Mouse (Mus musculus): ENCODE results near the gene Galnt4. TPM values are rescaled to one million over a fixed set of nuclear protein-coding genes. Genes with fewer than 3 reads are reported as not detected.

Galnt4 gene
- polyA plus RNA-seq, 1 experiment from 2014 or later: 2.7 TPM

- Histone ChIP-seq H3K9ac (no peak overlapping the region), H3K27ac (replicated peaks) (no peak overlapping the region), H3K27me3 (no peaks in the 10 kb centered on the region), H3K36me3 (replicated peaks) (no peaks in the 10 kb centered on the region), H3K4me3 (replicated peaks) (no peak overlapping the region), H3K4me2 (no peak overlapping the region), H3K4me1 (replicated peaks) (no peaks in the 10 kb centered on the region), H3K9me3 (replicated peaks) (no peaks in the 10 kb centered on the region)
- ATAC-seq (ENCODE audit: insufficient read depth): no peak
- WGBS (ENCODE audit: insufficient replicate concordance): 38% methylated on average over 8 of the region's 8 CpGs
These were observed 54.1 kb downstream of the Galnt4 start for GRCm38 (mm10) chr10:99161987-99162582.

Other genes with a start within 250 kb of the Galnt4 start
- gene Atp2b1, start 193.8 kb upstream of the Galnt4 start, polyA plus RNA-seq (2015; fragmentation: Nextera tagmentation; extraction: Ambion mirVana): 30.9 and 33.3 TPM in 2 replicates
- 5.0 and 5.8 TPM in 2 replicates for gene Poc1b, start 1.1 kb upstream of the Galnt4 start, polyA plus RNA-seq (2015; fragmentation: Nextera tagmentation; extraction: Ambion mirVana)
- not detected in 2 replicates for gene Phxr2, start 18.2 kb downstream of the Galnt4 start, polyA plus RNA-seq (2015; fragmentation: Nextera tagmentation; extraction: Ambion mirVana)
- 19.1 and 25.6 TPM in 2 replicates for gene Dusp6, start 155.1 kb downstream of the Galnt4 start, polyA plus RNA-seq (2015; fragmentation: Nextera tagmentation; extraction: Ambion mirVana)